Mouse (Mus musculus): ENCODE results near the gene Tldc2. TPM values are rescaled to one million over a fixed set of nuclear protein-coding genes. Genes with fewer than 3 reads are reported as not detected.
A peak's percentile ranks its signal among the peaks of the same experiment; 100 is the strongest.

Gene Tldc2
- total and polyA plus RNA-seq, 3 experiments: not detected

GRCm38 (mm10) chr2:157135529-157136120 lies 48.8 kb downstream of the Tldc2 start:
- Histone ChIP-seq H3K4me1 (ENCODE audit: control insufficient read depth in 1 of 2, insufficient read depth in 2 of 2) (peaks cover 10 to 47% of the 10 kb centered on the region in 2 experiments; a peak in 3 of 4 replicates), H3K36me3 (replicated peaks in 1 of 2; ENCODE audit: control insufficient read depth in 1 of 2, insufficient read depth in 1 of 2, low read length in 1 of 2) (no peaks in the 10 kb centered on the region), H3K4me2 (ENCODE audit: insufficient read depth, low read depth, poor library complexity, severe bottlenecking) (peak overlapping the region; percentile 79), H3K9ac (ENCODE audit: insufficient read depth, low read depth) (peak overlapping the region; percentile 16; the same call in 1 of the 2 replicates), H3K9me3 (replicated peaks; ENCODE audit: low read length) (peaks cover 8% of the 10 kb centered on the region), H3K4me3 (replicated peaks in 1 of 3; ENCODE audit: low read depth in 2 of 3, low read length in 2 of 3, poor library complexity in 1 of 3) (no peak overlapping the region), H3K79me2 (replicated peaks; ENCODE audit: control insufficient read depth, extremely low read depth, insufficient read depth, poor library complexity, severe bottlenecking) (peaks cover 26% of the 10 kb centered on the region), H3K27me3 (replicated peaks) (no peaks in the 10 kb centered on the region), H3K27ac (ENCODE audit: insufficient read depth, low read depth) (no peak overlapping the region)
- dilution Hi-C loops (cut with MboI; ENCODE audit: extremely low pct_ligation_motif_present, extremely low pct_unique_long_range_greater_than_20kb, low sequenced_read_pairs) (no loop called here), in situ Hi-C loops (cut with MboI; ENCODE audit: low pct_ligation_motif_present, low pct_unique_long_range_greater_than_20kb, low sequenced_read_pairs) (loop anchor here (10.0 to 25.0 kb wide), 2 partner anchors 49 to 427 kb away; partner anchors contain the start of genes Blcap and Nnat)
- TF ChIP-seq EP300 (IDR thresholded peaks at IDR 0.05; ENCODE audit: low read length) (0 out of 2 replicates have a peak, but pooled peaks have one; percentile 4), NELFE (IDR thresholded peaks at IDR 0.05; ENCODE audit: low read depth, low read length) (no peak), ZNF384 (IDR thresholded peaks at IDR 0.05; ENCODE audit: low read depth, low read length) (peak; percentile 84; the same call in 1 of the 2 replicates)
- no peak for DNase-seq (ENCODE audit: extremely low read depth)

GRCm38 (mm10) chr2:157136176-157136575 lies 49.3 kb downstream of the Tldc2 start:
- no peak for TF ChIP-seq MAFK (IDR thresholded peaks at IDR 0.05; ENCODE audit: insufficient replicate concordance, low read length)
- TF ChIP-seq ETS1 (conservative IDR thresholded peaks at IDR 0.05; ENCODE audit: low read depth, low read length): no peak
- TF ChIP-seq TCF12 (IDR thresholded peaks at IDR 0.05; ENCODE audit: low read depth, low read length): no peak
- TF ChIP-seq PAX5 (IDR thresholded peaks at IDR 0.05; ENCODE audit: low read length): no peak
- no peak for TF ChIP-seq ZMIZ1 (IDR thresholded peaks at IDR 0.05; ENCODE audit: low read depth, low read length)
- TF ChIP-seq POLR2A (IDR thresholded peaks at IDR 0.05; ENCODE audit: low read depth, low read length): no peak
- no peak for TF ChIP-seq NELFE (IDR thresholded peaks at IDR 0.05; ENCODE audit: low read depth, low read length)
- in situ Hi-C loops (cut with MboI; ENCODE audit: low pct_ligation_motif_present, low pct_unique_long_range_greater_than_20kb, low sequenced_read_pairs): loop anchor here (10.0 to 25.0 kb wide), 2 partner anchors 49 to 426 kb away; partner anchors contain the start of genes Blcap and Nnat
- no peak overlapping the region for H3K4me2 ChIP-seq (ENCODE audit: insufficient read depth, low read depth, poor library complexity, severe bottlenecking)
- peaks cover 10 to 47% of the 10 kb centered on the region in 2 experiments; a peak in 3 of 4 replicates for H3K4me1 ChIP-seq (ENCODE audit: control insufficient read depth in 1 of 2, insufficient read depth in 2 of 2)
- dilution Hi-C loops (cut with MboI; ENCODE audit: extremely low pct_ligation_motif_present, extremely low pct_unique_long_range_greater_than_20kb, low sequenced_read_pairs): no loop called here
- no peak overlapping the region for H3K9ac ChIP-seq (ENCODE audit: insufficient read depth, low read depth)
- peaks cover 8% of the 10 kb centered on the region for H3K9me3 ChIP-seq (replicated peaks; ENCODE audit: low read length)
- no peak overlapping the region for H3K4me3 ChIP-seq (replicated peaks in 1 of 3; ENCODE audit: low read depth in 2 of 3, low read length in 2 of 3, poor library complexity in 1 of 3)
- H3K27me3 ChIP-seq (replicated peaks): no peaks in the 10 kb centered on the region
- no peak for DNase-seq (ENCODE audit: extremely low read depth)
- peaks cover 25% of the 10 kb centered on the region for H3K79me2 ChIP-seq (replicated peaks; ENCODE audit: control insufficient read depth, extremely low read depth, insufficient read depth, poor library complexity, severe bottlenecking)
- no peak overlapping the region for H3K27ac ChIP-seq (ENCODE audit: insufficient read depth, low read depth)
- no peaks in the 10 kb centered on the region for H3K36me3 ChIP-seq (replicated peaks in 1 of 2; ENCODE audit: control insufficient read depth in 1 of 2, insufficient read depth in 1 of 2, low read length in 1 of 2)

- Histone ChIP-seq H3K27ac (ENCODE audit: insufficient read depth, low read depth) (no peak overlapping the region), H3K36me3 (replicated peaks in 1 of 2; ENCODE audit: control insufficient read depth in 1 of 2, insufficient read depth in 1 of 2, low read length in 1 of 2) (no peaks in the 10 kb centered on the region), H3K4me2 (ENCODE audit: insufficient read depth, low read depth, poor library complexity, severe bottlenecking) (no peak overlapping the region), H3K9ac (ENCODE audit: insufficient read depth, low read depth) (no peak overlapping the region), H3K9me3 (replicated peaks; ENCODE audit: low read length) (peaks cover 8% of the 10 kb centered on the region), H3K79me2 (replicated peaks; ENCODE audit: control insufficient read depth, extremely low read depth, insufficient read depth, poor library complexity, severe bottlenecking) (peaks cover 25% of the 10 kb centered on the region), H3K4me3 (replicated peaks in 1 of 3; ENCODE audit: low read depth in 2 of 3, low read length in 2 of 3, poor library complexity in 1 of 3) (no peak overlapping the region), H3K27me3 (replicated peaks) (no peaks in the 10 kb centered on the region), H3K4me1 (ENCODE audit: control insufficient read depth in 1 of 2, insufficient read depth in 2 of 2) (peaks cover 10 to 45% of the 10 kb centered on the region in 2 experiments; a peak in 3 of 4 replicates)
- no peak for DNase-seq (ENCODE audit: extremely low read depth)
- TF ChIP-seq USF2 (conservative IDR thresholded peaks at IDR 0.05; ENCODE audit: low read depth, low read length) (no peak), ZKSCAN1 (IDR thresholded peaks at IDR 0.05; ENCODE audit: borderline replicate concordance, low read depth, low read length) (no peak), NRF1 (IDR thresholded peaks at IDR 0.05; ENCODE audit: low read depth, low read length) (no peak), UBTF (IDR thresholded peaks at IDR 0.05; ENCODE audit: low read depth, low read length) (no peak), BHLHE40 (IDR thresholded peaks at IDR 0.05; ENCODE audit: low read depth, low read length) (no peak), HCFC1 (IDR thresholded peaks at IDR 0.05; ENCODE audit: low read depth, low read length) (no peak), RCOR1 (conservative IDR thresholded peaks at IDR 0.05; ENCODE audit: low read depth, low read length) (no peak), GABPA (IDR thresholded peaks at IDR 0.05; ENCODE audit: insufficient replicate concordance, low read depth, low read length) (no peak), SMC3 (IDR thresholded peaks at IDR 0.05; ENCODE audit: low read depth, low read length) (no peak)
- dilution Hi-C loops (cut with MboI; ENCODE audit: extremely low pct_ligation_motif_present, extremely low pct_unique_long_range_greater_than_20kb, low sequenced_read_pairs) (no loop called here), in situ Hi-C loops (cut with MboI; ENCODE audit: low pct_ligation_motif_present, low pct_unique_long_range_greater_than_20kb, low sequenced_read_pairs) (loop anchor here (10.0 to 25.0 kb wide), 2 partner anchors 48 to 426 kb away; partner anchors contain the start of genes Blcap and Nnat)
Observed at GRCm38 (mm10) chr2:157136646-157137045, 49.8 kb downstream of the Tldc2 start.

Data from CH12.LX (cell line).